Mouse (Mus musculus) erythroblast, embryonic 14.5 days (primary cell): ENCODE measurements around the gene Gm28729.
"Not testable (repeated sequence)": the region's sequence is repeated elsewhere in the genome, so short reads cannot be mapped to it uniquely, and the experiment has no call there.

Source experiments
- GATA1 ChIP-seq: IDR thresholded peaks from 2 replicates; pipeline ENCODE4 v1.6.1; 2012; ENCODE audit warnings: low read length, inconsistent platforms, mixed read lengths
- TAL1 ChIP-seq: IDR thresholded peaks from 3 replicates; pipeline ENCODE4 v1.6.1; 2012; ENCODE audit warnings: low read length, inconsistent platforms, mixed read lengths

- not testable (repeated sequence) for TF ChIP-seq GATA1
- 0 out of 3 replicates have a peak, but pooled peaks have one; percentile 23 for TF ChIP-seq TAL1
These were observed 11.0 kb upstream of the Gm28729 start for GRCm38 (mm10) chr9:96536093-96536492.
